Mouse (Mus musculus): Measurements from ENCODE around the gene Gm340.

DNA sequence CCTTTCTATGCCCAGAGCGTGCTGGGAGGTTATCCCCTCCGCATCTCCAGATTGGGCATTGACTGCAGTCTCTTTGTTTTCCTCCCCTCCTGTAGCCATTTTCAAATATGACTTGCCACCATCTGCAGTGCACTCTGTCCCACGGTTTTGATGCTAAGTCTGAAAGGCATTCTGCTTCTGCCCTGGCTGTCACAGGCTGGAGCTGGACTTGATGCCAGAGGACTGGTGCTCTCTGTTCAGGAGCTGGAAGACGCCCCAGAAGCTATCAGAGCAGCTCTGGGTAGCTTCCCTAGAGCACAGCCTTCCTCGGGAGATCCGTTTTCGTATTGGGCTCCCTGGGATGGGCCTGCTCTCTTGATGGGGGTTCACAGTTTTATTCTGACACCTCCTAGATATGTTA is 6.9 kb downstream of the Gm340 start:
- no peak for TF ChIP-seq CTCF (IDR thresholded peaks at IDR 0.05; ENCODE audit: extremely low read depth, insufficient read depth, insufficient read length, insufficient replicate concordance)
- TF ChIP-seq POLR2A (IDR thresholded peaks at IDR 0.05; ENCODE audit: low read depth, low read length), result no peak
